Mouse (Mus musculus) myocyte (in vitro differentiated cells): Measurements from ENCODE around the gene Ypel3.

ENCODE experiments used
- CEBPB ChIP-seq: IDR thresholded peaks from 2 replicates; pipeline ENCODE4 v1.6.1; 2011; ENCODE audit warnings: mild to moderate bottlenecking, moderate library complexity; ENCODE audit not compliant: poor library complexity, insufficient read depth, severe bottlenecking
- MAX ChIP-seq: IDR thresholded peaks from one replicate; pipeline ENCODE4 v1.6.1; 2011; ENCODE audit warnings: low read depth, mild to moderate bottlenecking, control low read depth
- MYOD1 ChIP-seq, 3 experiments: IDR thresholded peaks; one replicate each; pipeline ENCODE4 v1.6.1; 2011; ENCODE audit warnings: control low read depth in 2 of 3, low read depth in 2 of 3, mild to moderate bottlenecking in 2 of 3, moderate library complexity in 1 of 3; ENCODE audit not compliant: insufficient read length in 2 of 3, control insufficient read depth in 1 of 3
- MYOG ChIP-seq, 3 experiments: IDR thresholded peaks; one replicate each; pipeline ENCODE4 v1.6.1; 2011; ENCODE audit warnings: control low read depth in 2 of 3, low read depth in 2 of 3, mild to moderate bottlenecking in 2 of 3; ENCODE audit not compliant: insufficient read length in 2 of 3, control insufficient read depth in 1 of 3, insufficient read depth in 1 of 3
- POLR2A ChIP-seq: IDR thresholded peaks from one replicate; pipeline ENCODE4 v1.6.1; 2011; ENCODE audit warnings: low read depth, mild to moderate bottlenecking, control low read depth, moderate library complexity; ENCODE audit not compliant: insufficient read length

DNA sequence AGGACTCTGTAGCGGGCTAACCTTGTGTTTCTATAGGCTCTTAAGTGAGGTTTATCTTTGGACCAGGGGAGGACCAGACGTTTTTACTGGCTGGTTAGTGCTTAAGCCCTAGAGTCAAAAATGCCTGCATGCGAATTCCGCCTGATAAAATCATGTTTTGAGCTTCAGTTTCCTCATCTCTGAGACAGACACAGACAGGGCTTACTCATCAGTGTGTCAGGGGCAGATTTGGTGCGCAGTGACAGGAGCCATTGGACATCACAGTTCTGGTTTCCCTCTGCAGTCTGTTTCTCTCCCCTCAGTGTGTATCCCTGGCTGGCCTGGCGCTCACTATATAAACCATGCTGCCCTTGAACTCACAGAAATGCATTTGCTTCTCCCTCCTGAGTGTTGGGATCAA, 26.4 kb downstream of the Ypel3 start:
- TF ChIP-seq CEBPB (no peak), POLR2A (no peak), MYOD1 (IDR thresholded peaks at IDR 0.05; ENCODE audit: control insufficient read depth in 1 of 3, insufficient read length in 2 of 3, low read depth in 2 of 3) (no peak), MYOG (IDR thresholded peaks at IDR 0.05; ENCODE audit: control insufficient read depth in 1 of 3, insufficient read depth in 1 of 3, insufficient read length in 2 of 3, low read depth in 2 of 3) (no peak), MAX (no peak)
